Mouse (Mus musculus): ENCODE data around the gene Mapk12.
A peak's percentile ranks its signal among the peaks of the same experiment; 100 is the strongest.

Gene Mapk12

DNA sequence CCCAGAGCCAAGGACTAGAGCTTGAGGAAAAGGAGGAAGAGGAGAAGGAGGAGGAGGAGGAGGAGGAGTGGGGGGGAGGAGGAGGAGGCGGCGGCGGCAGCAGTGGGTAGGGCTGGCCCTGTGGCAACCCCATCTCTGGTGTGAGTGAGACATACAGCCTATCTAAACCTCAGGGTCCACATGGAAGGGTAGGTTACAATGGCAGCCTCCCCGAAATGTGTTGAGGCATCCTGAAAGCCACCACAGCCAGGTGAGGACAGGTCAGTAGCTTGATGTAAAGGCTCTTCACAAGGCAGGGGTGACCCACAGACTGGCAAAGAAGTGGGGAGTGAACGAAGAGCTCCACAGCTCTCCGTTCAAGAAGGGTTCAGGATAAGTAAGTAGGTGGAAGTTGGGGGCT is 2.0 kb downstream of the Mapk12 start:
- DNase-seq (ENCODE audit: low read depth, low spot score) = no peak

DNA sequence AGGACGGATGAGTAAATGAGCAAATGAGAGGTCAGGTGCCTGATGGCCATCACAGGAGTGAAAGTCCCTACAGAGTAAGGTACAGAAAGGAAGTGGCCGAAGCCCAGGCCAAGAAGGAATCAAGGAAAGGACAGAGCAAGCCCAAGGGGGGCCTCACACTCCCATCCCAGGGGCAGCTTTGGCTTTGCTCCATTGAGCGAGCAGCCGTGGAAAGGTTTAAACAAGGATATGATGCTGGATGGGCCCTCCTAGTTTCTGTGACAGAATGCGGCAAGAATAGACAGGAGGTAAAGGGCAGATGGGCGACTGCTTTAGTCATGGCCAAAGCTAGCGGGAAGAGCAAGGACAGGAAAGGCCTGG is 2.5 kb downstream of the Mapk12 start:
- DNase-seq (ENCODE audit: low read depth, low spot score) = no peak

DNA sequence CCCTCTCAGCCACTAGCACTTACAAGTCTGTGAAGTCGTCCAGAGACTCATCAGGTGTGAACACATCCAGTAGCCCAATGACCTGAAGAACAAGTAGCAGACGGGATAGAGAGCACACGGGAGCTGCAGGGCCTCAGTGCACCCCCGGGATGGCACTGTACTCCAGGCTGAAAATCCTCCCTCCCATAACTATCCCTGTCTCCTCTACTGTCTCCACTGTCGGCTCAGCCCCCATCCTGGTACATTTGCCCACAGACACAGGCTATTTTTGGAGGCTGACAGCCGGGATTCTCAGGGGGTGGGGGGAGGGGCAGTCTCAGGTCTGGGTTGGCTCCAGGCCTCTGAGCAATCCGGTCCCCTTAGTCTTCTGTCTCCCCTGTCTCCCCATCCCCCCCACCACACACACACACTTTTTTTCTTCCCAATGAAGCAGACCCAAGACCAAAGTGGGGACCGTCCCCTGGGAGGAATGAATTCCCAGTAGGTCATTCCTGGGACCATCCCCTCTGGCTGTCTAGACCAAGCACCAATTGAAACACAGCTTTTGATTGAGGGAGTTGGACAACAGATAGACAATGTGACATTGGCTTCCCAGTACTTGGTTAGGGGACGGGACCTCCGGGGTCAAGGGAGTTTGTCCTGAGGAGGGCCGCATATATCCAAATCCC is 3.0 kb downstream of the Mapk12 start:
- DNase-seq (ENCODE audit: low read depth, low spot score) = no peak

DNA sequence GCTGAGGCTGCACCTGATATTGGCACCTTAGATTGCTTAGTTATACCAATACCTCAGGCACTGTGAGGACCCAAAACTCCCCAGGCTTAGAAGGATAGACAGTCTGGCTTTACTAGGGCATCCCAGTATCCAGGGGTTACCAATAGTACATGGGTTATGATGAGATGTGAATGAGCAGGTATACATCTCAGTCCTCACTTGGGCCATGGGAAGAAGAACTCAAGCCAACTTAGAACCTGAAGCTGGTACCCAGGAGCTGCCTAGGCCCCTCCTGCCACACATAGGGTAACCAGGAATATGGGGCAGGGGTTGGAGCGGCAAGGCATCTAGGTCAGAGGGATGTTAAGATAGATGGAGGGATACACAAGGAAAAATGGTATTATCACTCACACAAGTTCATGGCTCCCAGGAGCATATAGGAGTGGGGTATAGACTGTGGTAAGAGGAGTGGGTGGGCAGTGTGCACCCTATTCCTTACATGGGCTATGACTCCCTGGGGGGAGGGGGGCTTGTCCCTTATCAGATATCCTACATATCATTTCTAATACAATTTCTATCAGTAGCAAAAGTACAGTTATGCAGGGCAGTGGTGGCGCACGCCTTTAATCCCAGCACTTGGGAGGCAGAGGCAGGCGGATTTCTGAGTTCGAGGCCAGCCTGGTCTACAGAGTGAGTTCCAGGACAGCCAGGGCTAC is 3.9 kb downstream of the Mapk12 start:
- no peak for DNase-seq (ENCODE audit: low read depth, low spot score)

DNA sequence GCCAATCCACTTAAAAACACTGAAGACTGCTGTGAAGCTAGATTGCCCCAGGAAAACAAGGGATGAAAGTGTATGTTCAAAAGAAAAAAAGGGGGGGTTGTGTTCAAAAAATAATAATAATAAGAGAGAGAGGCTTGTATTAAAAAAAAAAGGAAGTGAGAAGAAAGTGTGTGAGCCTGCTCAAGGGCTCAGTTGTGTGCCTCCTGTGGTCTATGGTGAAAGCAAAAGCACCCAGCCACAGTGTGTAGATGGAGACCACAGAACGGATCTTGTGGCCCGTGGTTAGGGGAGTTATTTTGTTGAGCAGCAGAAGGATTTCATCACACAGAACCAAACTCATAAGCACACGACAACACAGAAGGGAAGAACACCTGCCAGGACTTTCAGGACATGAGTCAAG is 9.2 kb downstream of the Mapk12 start:
- DNase-seq (ENCODE audit: low read depth, low spot score) = no peak

DNA sequence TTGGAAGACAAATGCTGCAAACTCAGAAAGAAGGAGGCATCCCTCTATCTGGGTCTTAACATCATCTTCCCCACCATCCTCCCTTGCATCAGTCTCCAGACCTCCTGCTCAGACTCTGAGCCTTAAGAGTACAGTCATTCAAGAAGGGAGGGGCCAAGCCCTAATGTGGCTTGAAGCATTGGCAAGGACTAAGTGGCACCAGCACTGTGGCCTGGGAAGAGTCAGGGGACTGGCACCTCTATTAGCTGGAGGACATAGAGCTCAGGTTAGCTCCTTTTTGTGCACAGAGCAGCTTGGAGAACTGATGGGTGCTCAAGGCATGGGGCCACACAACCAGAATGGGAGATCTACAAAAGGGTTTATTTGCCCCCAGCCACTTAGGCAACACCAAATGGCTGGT is 10.3 kb downstream of the Mapk12 start:
- no peak for DNase-seq (ENCODE audit: low read depth, low spot score)

DNA sequence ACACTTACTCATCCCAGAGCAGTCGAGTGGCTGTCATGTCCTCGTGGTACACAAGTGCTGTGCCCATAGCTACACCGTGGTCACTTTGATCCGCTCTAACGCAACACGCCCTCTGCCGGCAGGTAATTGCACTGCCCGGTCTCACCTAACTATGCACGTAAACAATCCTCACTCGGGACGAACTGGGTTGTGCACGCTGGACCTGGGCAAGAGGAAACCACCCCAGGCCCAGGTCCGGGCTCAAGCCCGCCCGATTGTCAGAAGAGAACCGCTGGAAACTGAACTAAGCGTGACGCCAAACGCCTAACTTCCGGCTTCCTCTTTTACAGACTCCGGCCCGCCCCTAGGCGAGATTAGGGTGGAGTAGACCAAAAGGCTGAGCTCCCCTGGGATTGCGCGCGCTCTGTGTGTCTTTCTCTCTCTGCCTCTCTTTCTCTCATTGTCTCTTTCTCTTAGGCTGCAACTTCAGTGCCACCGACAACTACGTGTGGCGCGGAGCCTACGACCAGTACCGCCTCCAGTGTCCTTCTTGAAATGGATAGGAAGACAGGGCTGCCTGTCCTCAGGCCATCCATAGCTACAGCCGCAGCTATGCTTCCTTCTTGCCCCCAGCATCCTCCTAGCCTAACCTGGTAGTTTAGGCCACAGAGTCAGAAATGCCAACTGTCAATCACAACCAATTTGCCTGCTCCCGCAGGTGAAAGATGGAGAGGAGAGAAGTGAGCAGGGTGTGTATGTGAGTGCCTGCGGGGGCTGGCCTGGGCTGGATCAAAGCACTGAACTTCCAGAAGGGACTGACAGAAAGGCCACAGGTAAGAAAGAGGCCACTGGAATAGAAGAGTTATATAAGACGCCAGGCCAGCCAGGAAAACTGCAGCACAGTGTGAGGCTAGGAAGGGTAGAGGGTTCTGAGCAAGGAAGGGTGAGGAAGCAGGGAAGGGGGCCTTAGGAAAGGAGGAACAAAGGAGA is 11.8 kb downstream of the Mapk12 start, which contains the start of gene Hdac10:
TSS of gene Hdac10 (minus strand) at position 319 of the 969 bp plus-strand sequence.
- DNase-seq (ENCODE audit: low read depth, low spot score) = peak; percentile 88

DNA sequence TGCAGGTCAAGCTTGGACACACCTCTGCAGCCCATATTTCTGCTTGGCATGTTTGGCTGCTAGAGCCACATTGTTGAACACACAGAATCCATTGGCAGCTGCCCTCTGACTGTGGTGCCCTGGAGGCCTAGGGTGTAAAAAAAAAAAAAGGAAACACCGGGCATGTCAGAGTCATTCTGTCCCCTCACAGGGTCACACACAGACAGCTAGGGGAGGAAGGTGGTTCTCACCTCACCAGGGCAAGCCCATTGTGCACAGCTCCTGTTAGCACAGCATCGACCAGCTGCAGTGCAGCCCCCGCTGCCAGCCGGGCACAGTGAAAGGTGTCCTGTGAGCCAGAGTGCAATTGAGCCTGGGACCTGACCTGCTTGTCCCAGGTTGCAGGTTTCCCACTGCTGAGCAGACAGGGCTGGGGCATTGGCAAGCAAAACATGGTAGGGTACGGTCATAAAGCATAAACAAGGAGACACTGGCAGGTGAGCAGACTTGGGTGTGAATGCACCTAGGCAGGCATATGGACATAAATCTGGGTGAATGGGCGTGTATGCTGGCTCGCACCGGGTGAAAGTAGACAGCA is 13.1 kb downstream of the Mapk12 start:
- DNase-seq (ENCODE audit: low read depth, low spot score) = no peak

DNA sequence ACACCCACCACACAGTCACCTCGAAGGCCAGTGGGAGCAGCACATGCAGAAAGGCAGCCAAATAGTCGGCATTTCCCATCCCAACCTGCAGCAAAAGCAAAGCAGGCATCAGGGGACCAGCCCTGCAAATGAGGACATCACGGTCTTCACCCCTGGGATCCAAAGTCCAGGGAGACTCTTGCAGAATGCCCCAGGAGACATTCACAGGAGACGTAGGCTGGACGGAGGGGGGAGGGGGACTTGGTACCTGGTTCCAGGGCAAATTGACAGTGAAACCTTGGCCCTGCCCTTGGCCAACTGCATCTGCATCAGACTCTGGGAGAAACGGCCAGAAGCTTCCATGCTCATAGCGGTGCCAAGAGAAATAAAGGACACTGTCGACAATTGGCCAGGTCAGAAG is 13.9 kb downstream of the Mapk12 start:
- DNase-seq (ENCODE audit: low read depth, low spot score) = no peak

DNA sequence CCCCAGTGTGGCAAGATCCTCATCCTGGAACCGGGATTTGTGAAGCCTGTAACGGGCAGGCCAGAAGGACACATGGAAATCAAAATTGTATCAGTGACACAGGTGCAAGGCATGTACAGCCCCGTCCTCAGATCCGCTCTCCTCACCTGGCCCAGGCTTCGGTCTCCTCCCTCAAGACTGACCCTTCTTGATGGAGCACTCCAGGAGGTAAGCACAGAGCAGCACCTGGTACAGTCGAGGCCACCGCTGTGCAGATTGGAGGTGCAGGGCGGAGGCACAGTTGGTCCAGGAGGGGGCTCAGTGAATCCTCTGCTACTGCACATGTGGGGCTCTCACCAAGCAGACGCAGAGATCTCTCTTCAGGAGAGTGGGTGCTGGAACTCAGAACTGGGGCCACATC is 15.2 kb downstream of the Mapk12 start:
- no peak for DNase-seq (ENCODE audit: low read depth, low spot score)

DNA sequence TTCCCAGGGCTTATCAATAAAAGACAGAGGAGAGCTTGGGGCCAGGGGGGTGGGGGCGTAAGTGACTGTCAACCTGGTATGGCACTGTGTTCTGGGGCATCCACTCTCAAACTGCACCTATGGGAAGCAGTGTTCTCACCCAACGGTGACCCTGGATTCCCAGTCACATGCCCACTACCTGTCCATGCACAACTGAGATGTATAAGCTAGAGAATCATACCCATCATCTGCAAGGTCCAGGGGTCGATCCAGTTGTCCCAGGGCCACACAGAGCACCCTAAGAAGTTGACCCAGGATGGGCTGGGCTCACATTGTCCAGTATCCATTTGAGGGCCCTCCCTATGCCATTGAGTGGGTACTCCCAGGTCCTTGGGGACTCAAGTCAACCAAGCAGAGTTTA is 16.2 kb downstream of the Mapk12 start:
- no peak for DNase-seq (ENCODE audit: low read depth, low spot score)

DNA sequence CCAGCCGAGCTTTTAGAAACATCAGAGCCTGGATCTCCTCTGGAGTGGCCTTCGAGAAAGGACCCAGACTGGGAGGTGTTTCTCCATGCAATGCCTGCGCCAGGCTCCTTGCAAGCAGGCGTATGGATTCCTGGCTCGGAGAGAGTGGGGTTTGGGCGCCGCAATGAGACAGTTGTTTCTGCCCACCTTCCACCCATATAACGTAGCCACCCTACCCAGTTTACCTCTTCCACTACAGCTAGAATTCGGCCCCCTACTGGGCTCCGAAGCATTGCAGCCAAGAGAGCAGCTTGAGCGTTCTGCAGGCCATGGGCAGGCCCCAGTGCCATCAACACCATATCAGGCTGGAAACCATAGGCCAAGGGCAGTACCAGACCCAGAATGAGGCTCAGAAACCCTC is 16.9 kb downstream of the Mapk12 start:
- DNase-seq (ENCODE audit: low read depth, low spot score) = peak; percentile 75

DNA sequence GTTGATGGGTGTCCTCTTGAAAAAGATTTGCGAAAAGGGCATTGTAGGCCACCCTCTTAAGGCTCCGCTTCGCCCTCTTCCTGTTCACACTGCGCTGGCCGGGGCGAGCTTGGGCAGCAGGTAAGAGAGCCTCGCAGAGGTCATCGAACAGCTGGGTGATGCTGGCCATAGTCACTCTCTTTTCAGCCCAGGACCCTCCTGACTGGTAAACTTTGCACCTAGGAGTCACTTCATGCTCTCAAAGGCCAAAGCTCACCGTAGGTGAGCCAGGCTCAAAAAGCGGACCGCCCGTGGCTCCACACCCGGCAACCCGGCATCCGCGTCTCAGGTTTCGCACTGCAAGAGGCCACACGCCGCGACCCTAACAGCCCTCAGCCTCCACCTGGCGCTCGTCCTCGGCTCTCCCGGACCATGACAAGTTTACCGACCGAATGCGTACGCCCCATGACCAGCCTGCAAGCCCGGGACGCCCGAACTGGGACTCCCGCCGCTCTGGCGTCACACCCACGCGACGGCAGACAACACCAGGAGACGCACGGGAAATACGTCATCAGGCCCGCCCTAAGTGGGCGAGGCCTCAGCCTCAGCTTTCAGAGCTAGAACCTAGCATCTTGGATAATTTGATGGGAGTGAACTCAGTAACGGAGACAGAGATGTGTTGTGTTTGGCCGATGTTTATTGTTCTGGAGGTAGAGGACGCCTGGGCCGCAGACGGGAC is 17.7 kb downstream of the Mapk12 start, which contains the start of gene Tubgcp6:
TSS of gene Tubgcp6 (minus strand) at position 464 of the 718 bp plus-strand sequence.
- peak; percentile 98 for DNase-seq (ENCODE audit: low read depth, low spot score)

DNA sequence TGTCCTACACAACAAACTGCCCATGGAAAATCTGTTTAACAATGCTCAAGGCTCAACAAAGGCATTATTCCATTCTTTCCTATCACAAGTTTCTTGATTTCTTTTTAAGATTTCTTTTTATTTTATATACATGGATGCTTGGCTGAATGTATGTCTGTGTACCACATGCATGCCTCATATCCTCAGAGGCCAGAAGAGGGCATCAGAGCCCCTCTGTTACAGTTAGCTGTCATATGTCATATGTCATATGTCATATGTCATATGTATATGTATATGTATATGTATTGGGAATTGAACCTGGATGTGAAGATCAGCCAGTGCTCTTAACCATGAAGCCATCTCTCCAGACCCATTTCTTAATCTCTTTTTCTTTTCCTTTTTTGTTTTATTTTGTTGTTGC is 22.5 kb downstream of the Mapk12 start:
- DNase-seq (ENCODE audit: low read depth, low spot score) = no peak

DNA sequence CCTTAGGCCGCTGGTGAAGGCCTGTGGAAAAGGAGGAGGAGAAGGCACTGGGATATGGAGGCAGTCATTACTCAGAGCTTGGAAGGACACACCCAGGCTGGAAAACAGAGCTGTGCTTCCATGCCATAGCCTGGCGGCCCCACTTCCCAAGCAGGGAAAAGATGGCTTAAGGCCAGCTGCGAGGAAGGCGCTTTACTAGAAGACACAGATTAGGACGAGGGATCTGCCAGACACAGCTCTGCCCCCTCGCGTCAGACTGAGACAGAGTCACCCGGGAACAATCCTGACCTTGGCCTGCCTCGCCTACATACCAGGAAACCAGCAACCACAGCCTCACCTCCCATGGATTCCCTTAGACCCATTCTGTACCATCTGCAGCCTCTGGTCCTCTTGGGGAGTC is 30.4 kb downstream of the Mapk12 start:
- peak; percentile 69 for DNase-seq (ENCODE audit: low read depth, low spot score)

DNA sequence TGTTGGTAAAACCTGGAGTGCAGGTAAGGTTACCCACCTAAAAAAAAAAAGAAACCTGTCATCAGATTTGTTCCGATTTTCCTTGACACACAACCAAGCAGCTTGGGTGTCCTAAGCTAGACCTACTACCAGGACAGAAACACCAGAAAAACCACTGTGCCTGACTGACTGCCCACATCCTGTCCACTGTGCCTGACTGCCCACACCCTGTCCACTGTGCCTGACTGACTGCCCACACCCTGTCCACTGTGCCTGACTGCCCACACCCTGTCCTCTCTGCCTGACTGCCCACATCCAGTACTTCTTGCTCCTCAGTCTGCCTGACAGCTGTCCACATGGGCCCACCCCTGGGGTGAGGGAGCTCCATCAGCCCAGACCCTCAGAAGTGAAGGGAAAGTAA is 33.5 kb downstream of the Mapk12 start:
- no peak for DNase-seq (ENCODE audit: low read depth, low spot score)

DNA sequence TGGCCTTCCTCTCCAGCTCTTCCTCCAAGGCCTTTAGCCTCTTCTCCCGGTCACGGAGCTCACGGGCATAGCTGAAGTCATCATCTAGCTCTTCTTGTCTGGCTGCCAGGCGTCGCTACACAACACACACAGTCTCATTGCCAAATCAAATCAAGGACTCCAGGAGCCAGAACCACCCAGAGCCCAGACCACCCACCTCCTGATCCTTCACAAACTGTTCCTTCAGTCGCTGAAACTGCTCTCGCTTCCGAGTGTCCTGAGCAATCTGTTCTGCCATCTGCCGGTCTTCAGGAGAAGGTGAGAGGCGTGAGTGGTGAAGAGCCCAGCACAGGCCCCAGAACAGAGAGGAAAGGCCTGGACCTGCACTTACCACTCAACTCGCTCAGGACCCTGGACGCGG is 34.4 kb downstream of the Mapk12 start:
- no peak for DNase-seq (ENCODE audit: low read depth, low spot score)

DNA sequence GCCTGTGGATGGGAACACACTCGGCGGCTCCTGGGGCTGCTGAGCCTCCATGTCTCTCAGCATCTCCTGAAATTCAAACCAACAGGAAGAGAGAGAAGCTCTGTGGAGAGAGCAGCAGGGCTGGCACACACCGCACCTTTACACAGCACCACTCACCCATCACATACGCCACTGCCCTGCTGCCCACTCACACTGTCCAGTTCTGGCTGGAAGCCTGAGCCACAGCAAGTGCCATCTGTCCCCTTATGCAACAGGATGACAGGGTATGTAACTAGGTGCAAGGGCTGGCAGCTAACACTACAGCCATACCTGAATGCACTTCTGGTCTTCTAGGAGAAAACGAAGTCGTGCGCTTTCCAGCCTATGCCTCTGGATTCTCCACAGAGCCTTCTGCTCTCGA is 36.1 kb downstream of the Mapk12 start:
- DNase-seq (ENCODE audit: low read depth, low spot score) = no peak

DNA sequence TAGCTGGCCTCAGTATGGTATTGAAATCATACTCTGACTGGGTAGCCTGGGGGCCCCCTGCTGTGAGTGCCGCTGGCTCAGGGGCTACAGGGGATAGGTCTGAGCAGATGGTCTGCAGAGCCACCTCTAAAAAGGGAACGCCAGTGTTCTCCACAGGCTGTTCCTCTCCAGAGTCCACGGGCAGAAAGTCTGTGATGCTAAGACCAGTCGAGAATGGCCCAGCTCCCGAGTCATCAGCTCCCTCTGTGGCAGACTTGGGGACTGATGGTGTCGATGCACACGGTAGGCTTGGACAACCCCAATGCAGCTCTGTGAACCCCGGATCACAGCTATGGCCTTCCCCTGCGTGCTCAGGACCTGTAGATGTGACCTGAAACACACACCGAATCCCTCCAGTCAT is 36.6 kb downstream of the Mapk12 start:
- DNase-seq (ENCODE audit: low read depth, low spot score) = no peak

DNA sequence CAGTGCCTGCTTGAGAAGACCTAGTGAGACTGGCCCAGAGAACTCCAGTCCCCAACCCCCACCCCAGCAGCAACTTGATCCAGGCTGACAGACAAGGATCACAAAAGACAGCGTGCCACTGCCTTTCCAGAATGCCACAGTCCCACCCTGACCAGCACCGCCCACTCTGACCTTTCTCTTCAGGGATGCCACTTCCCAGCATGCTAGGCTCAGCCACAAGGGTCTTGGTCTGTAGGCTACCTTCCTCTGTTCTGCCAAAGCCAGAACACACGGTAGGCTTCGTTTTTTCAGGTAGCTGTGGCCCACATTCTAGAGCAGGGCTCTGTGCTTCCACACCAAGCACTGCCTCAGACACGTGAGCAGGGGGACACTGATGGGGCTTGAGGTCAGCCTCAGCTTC is 37.9 kb downstream of the Mapk12 start:
- DNase-seq (ENCODE audit: low read depth, low spot score) = no peak

DNA sequence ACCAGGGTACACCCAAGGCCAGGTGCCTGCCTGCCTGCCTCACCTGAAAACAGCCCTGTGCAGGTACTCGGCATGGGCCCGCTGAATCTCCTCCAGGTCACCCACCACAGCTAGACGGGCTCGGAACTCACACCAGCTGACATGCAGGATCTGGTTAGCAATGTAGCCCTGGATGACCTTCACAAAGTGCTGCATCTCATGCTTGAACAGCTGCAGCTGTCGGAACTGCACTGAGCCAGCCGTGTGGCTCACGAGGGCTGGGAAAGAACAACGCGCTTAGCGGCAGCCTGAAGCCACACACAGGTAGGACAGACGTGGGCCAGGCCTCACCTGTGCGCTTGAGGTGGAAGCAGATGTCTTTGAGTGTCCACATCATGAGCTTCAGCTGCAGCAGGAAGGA is 39.7 kb downstream of the Mapk12 start:
- no peak for DNase-seq (ENCODE audit: low read depth, low spot score)
